Mouse (Mus musculus): ENCODE data around the gene Fam221b.

DNA sequence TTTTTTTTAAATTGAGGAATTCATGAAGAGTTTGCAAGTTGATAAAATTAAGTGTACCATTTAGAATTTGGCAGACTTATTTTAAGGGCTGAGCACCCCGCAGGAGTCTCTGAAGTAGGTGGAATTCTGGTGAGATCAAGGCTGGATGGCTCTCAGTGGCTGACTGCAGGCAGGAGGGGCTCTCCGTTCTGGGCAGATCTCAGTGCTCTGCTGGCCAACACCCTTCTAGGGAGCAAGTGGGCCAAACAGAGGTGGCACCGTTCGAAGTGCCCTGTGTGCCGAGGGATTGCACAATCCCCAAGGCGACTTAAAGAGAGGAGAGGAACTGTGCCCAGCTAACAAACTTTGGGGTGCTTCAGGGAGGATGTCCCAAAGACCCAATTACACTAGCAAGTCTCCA, 40.9 kb upstream of the Fam221b start, which contains the start of gene Olfr71:
- TF ChIP-seq POLR2A (IDR thresholded peaks at IDR 0.05; ENCODE audit: borderline replicate concordance, low read depth, low read length) (no peak), CTCF (IDR thresholded peaks at IDR 0.05; ENCODE audit: low read depth, low read length) (no peak)

Data from bone marrow macrophage, adult 2 months (primary cell).